Mouse (Mus musculus) spleen, adult 18-20 months (tissue): ENCODE measurements around the gene Tspo.
A peak's percentile ranks its signal among the peaks of the same experiment; 100 is the strongest.

Experiments
- DNase-seq, 2 experiments: peaks; one replicate each; pipeline ENCODE4 v3.0.0; 2022; ENCODE audit warnings: mixed read lengths in 2 of 2

Tspo gene

GRCm38 (mm10) chr15:83563327-83563856 is at the start of gene Tspo, which contains the start of gene Mcat:
Gene Tspo (plus strand): TSS chr15:83563592.
Gene Mcat (minus strand): TSS chr15:83563787.
- DNase-seq, result peak; percentile 70 to 83

- DNase-seq, result no peak
Measured at GRCm38 (mm10) chr15:83515018-83515417, 48.4 kb upstream of the Tspo start.

- DNase-seq, result peak in 1 of 2 experiments; percentile 40
Measured at GRCm38 (mm10) chr15:83518215-83519048, 45.0 kb upstream of the Tspo start.

GRCm38 (mm10) chr15:83520861-83521382 is 42.5 kb upstream of the Tspo start:
- DNase-seq, result no peak

GRCm38 (mm10) chr15:83523196-83523595 is 40.2 kb upstream of the Tspo start:
- DNase-seq, result no peak

- DNase-seq, result no peak
Measured at GRCm38 (mm10) chr15:83523638-83524332, 39.6 kb upstream of the Tspo start.

- DNase-seq, result no peak
Measured at GRCm38 (mm10) chr15:83524333-83524729, 39.1 kb upstream of the Tspo start.

GRCm38 (mm10) chr15:83526424-83527091 is 36.8 kb upstream of the Tspo start, which contains the start of gene Bik:
Gene Bik (plus strand): TSS chr15:83526862.
- DNase-seq, result peak; percentile 19 to 40

GRCm38 (mm10) chr15:83527092-83527437 is 36.3 kb upstream of the Tspo start:
- DNase-seq, result no peak

GRCm38 (mm10) chr15:83527747-83528146 is 35.6 kb upstream of the Tspo start:
- DNase-seq, result no peak

GRCm38 (mm10) chr15:83528892-83529291 is 34.5 kb upstream of the Tspo start:
- DNase-seq, result no peak

GRCm38 (mm10) chr15:83529765-83530164 is 33.6 kb upstream of the Tspo start:
- no peak for DNase-seq

GRCm38 (mm10) chr15:83530233-83530632 is 33.2 kb upstream of the Tspo start:
- DNase-seq, result no peak

- no peak for DNase-seq
Measured at GRCm38 (mm10) chr15:83530688-83531087, 32.7 kb upstream of the Tspo start.

GRCm38 (mm10) chr15:83531961-83532469 is 31.4 kb upstream of the Tspo start:
- DNase-seq, result no peak

GRCm38 (mm10) chr15:83532606-83533005 is 30.8 kb upstream of the Tspo start:
- DNase-seq, result no peak

- DNase-seq, result no peak
Measured at GRCm38 (mm10) chr15:83534960-83535889, 28.2 kb upstream of the Tspo start.

- no peak for DNase-seq
Measured at GRCm38 (mm10) chr15:83535890-83536231, 27.5 kb upstream of the Tspo start.

GRCm38 (mm10) chr15:83538855-83539254 is 24.5 kb upstream of the Tspo start:
- DNase-seq, result no peak

- no peak for DNase-seq
Measured at GRCm38 (mm10) chr15:83539905-83540304, 23.5 kb upstream of the Tspo start.

GRCm38 (mm10) chr15:83541647-83542287 is 21.6 kb upstream of the Tspo start:
- peak in 1 of 2 experiments; percentile 1 for DNase-seq
